21 mouse cellular contexts compared by ENCODE assay signal in genomic region chr2:61032920-61033319, GRCm38 (mm10).
"Had no signal": no experiment of that assay in that cellular context is flagged by ENCODE, and none has a peak within 500 bp of the region (broad histone marks: within the 10 kb centered on the region; RNA-seq: fewer than 3 reads in every experiment).

No protein-coding gene starts in this region.

- H3K9ac ChIP-seq: intestine, embryonic 15.5 days; kidney, embryonic 15.5 days; liver, embryonic 13.5 days; neural tube, embryonic 12.5 days; neural tube, embryonic 15.5 days; stomach, embryonic 15.5 days had no signal

- H3K27ac ChIP-seq: intestine, embryonic 15.5 days; kidney, embryonic 15.5 days; left cerebral cortex, adult 2 months; liver, embryonic 13.5 days; midbrain, embryonic 10.5 days; neural tube, embryonic 12.5 days; neural tube, embryonic 15.5 days; stomach, embryonic 15.5 days had no signal

- H3K4me3 ChIP-seq: intestine, embryonic 15.5 days; kidney, embryonic 15.5 days; left cerebral cortex, adult 2 months; liver, embryonic 13.5 days; megakaryocyte, embryonic 14.5 days; midbrain, embryonic 10.5 days; neural tube, embryonic 12.5 days; neural tube, embryonic 15.5 days; stomach, embryonic 15.5 days had no signal

- H3K9me3 ChIP-seq: intestine, embryonic 15.5 days; kidney, embryonic 15.5 days; liver, embryonic 13.5 days; midbrain, embryonic 10.5 days; neural tube, embryonic 12.5 days; neural tube, embryonic 15.5 days; stomach, embryonic 15.5 days had no signal

- H3K36me3 ChIP-seq: intestine, embryonic 15.5 days; kidney, embryonic 15.5 days; liver, embryonic 13.5 days; midbrain, embryonic 10.5 days; neural tube, embryonic 12.5 days; neural tube, embryonic 15.5 days; stomach, embryonic 15.5 days had no signal

- DNase-seq: kidney, adult 11 months; kidney, adult 8-10 months; kidney, postnatal 10 days; kidney, postnatal 36 days; layer of hippocampus, postnatal 36 days; liver, embryonic 13.5 days; lung, postnatal 14 days; midbrain, embryonic 14.5 days; right cerebral cortex, adult 18-20 months; right cerebral cortex, postnatal 14 days; right cerebral cortex, postnatal 4 days; thymus, adult 18-20 months; thymus, postnatal 36 days had no signal

- H3K27me3 ChIP-seq: intestine, embryonic 15.5 days; kidney, embryonic 15.5 days; liver, embryonic 13.5 days; neural tube, embryonic 12.5 days; neural tube, embryonic 15.5 days; stomach, embryonic 15.5 days had no signal

- H3K4me1 ChIP-seq: intestine, embryonic 15.5 days; kidney, embryonic 15.5 days; liver, embryonic 13.5 days; megakaryocyte, embryonic 14.5 days; midbrain, embryonic 10.5 days; neural tube, embryonic 12.5 days; neural tube, embryonic 15.5 days; stomach, embryonic 15.5 days had no signal

- H3K4me2 ChIP-seq: intestine, embryonic 15.5 days; kidney, embryonic 15.5 days; liver, embryonic 13.5 days; neural tube, embryonic 12.5 days; neural tube, embryonic 15.5 days; stomach, embryonic 15.5 days had no signal

- ATAC-seq: intestine, embryonic 15.5 days had no signal
